In the genomic region with DNA sequence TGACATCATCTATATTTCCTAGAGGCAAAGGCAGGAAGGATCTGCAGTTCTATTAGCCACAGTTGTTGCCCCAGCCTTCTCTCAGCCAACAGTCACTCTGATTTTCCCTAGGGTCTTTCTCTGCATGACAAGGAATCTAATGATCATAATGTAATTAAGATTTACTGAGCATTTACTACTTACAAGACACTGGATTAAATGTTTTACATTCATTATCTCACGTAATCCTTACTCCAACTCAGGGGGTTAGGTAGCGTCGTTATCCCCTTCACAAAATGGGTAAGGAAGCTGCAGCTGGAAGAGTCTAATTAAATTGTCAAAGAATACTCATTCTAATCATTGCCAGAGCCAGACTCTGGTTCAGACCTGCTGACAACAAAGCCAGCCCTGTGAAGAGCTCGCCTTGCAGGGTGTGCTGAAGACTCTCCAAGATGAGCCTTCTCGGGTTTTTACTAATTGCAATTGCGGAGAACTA, we compare ENCODE assay signal across 10 mouse cellular contexts.
DNase-seq lines count a peak whose midpoint lies in the region; ATAC-seq and TF ChIP-seq lines count a peak whose summit lies in the region.
"Had no signal": no experiment of that assay in that cellular context is flagged by ENCODE, and none has a peak within 500 bp of the region (broad histone marks: within the 10 kb centered on the region; RNA-seq: fewer than 3 reads in every experiment).

No protein-coding gene starts in this region.

- ATAC-seq in forebrain, embryonic 15.5 days (replicated peaks): peak; percentile 76
- ATAC-seq in midbrain, embryonic 15.5 days (replicated peaks): peak; percentile 83

- no peak for TF ChIP-seq POLR2A in cerebellum, adult 2 months (IDR thresholded peaks at IDR 0.05; ENCODE audit: borderline replicate concordance, insufficient read depth, low read length)

- no peaks in the 10 kb centered on the region for H3K9me3 ChIP-seq in forebrain, embryonic 15.5 days
- no peaks in the 10 kb centered on the region for H3K9me3 ChIP-seq in midbrain, embryonic 15.5 days
- H3K9me3 ChIP-seq: limb, embryonic 12.5 days had no signal

- H3K27ac ChIP-seq in cerebellum, adult 2 months (ENCODE audit: insufficient read depth, low read length): peak overlapping the region; percentile 18; the same call in 1 of the 2 replicates
- peak overlapping the region; percentile 8 for H3K27ac ChIP-seq in forebrain, embryonic 15.5 days (replicated peaks)
- no peak overlapping the region for H3K27ac ChIP-seq in midbrain, embryonic 15.5 days
- H3K27ac ChIP-seq: limb, embryonic 12.5 days had no signal

- H3K36me3 ChIP-seq in forebrain, embryonic 15.5 days: no peaks in the 10 kb centered on the region
- no peaks in the 10 kb centered on the region for H3K36me3 ChIP-seq in midbrain, embryonic 15.5 days (replicated peaks)
- H3K36me3 ChIP-seq: limb, embryonic 12.5 days had no signal

- H3K9ac ChIP-seq in forebrain, embryonic 15.5 days (replicated peaks): no peak overlapping the region
- no peak overlapping the region for H3K9ac ChIP-seq in midbrain, embryonic 15.5 days
- H3K9ac ChIP-seq: limb, embryonic 12.5 days had no signal

- WGBS in cerebellum, adult 2 months: 60% methylated on average over 6 of the region's 6 CpGs
- WGBS in forebrain, embryonic 15.5 days: 6% methylated on average over 6 of the region's 6 CpGs
- WGBS in midbrain, embryonic 15.5 days: 19% methylated on average over 6 of the region's 6 CpGs

- no peak overlapping the region for H3K4me3 ChIP-seq in cerebellum, adult 2 months (replicated peaks; ENCODE audit: insufficient read depth, low read depth, low read length)
- no peak overlapping the region for H3K4me3 ChIP-seq in forebrain, embryonic 15.5 days
- H3K4me3 ChIP-seq in midbrain, embryonic 15.5 days: no peak overlapping the region
- H3K4me3 ChIP-seq: erythroblast, embryonic 14.5 days; limb, embryonic 12.5 days had no signal

- H3K4me1 ChIP-seq in cerebellum, adult 2 months (ENCODE audit: control insufficient read depth, insufficient read depth, low read length): peaks cover 11% of the 10 kb centered on the region; the same call in 1 of the 2 replicates
- H3K4me1 ChIP-seq in forebrain, embryonic 15.5 days: peaks cover 11% of the 10 kb centered on the region; the same call in 1 of the 2 replicates
- H3K4me1 ChIP-seq in midbrain, embryonic 15.5 days: peaks cover 7% of the 10 kb centered on the region

- no peaks in the 10 kb centered on the region for H3K27me3 ChIP-seq in cerebellum, adult 2 months (ENCODE audit: control insufficient read depth, insufficient read depth, low read length)
- no peaks in the 10 kb centered on the region for H3K27me3 ChIP-seq in forebrain, embryonic 15.5 days
- H3K27me3 ChIP-seq in midbrain, embryonic 15.5 days (replicated peaks): no peaks in the 10 kb centered on the region
- H3K27me3 ChIP-seq: limb, embryonic 12.5 days had no signal

- peak; percentile 27 to 29 for DNase-seq in cerebellum, adult 2 months
- peak; percentile 54 for DNase-seq in embryo, embryonic 10 days (ENCODE audit: low spot score)
- no peak for DNase-seq in heart, adult 9 months (ENCODE audit: low spot score in 2 of 2)
- no peak for DNase-seq in layer of hippocampus, postnatal 36 days
- DNase-seq in urinary bladder, postnatal 25 days (ENCODE audit: low spot score): no peak
- DNase-seq: heart, adult 11 months had no signal

- TF ChIP-seq CTCF in cerebellum, adult 2 months (IDR thresholded peaks at IDR 0.05; ENCODE audit: borderline replicate concordance, insufficient read depth, low read depth, low read length): no peak

- no peak overlapping the region for H3K4me2 ChIP-seq in forebrain, embryonic 15.5 days (replicated peaks)
- no peak overlapping the region for H3K4me2 ChIP-seq in midbrain, embryonic 15.5 days
- H3K4me2 ChIP-seq: limb, embryonic 12.5 days had no signal

Comparison
In these comparisons a context has a peak if more than half of its experiments do, and no peak if none do; other contexts are left out.
1. DNase-seq: peak in cerebellum, adult 2 months (2 of 2) and embryo, embryonic 10 days (single experiment); none in heart, adult 9 months (0 of 2), layer of hippocampus, postnatal 36 days (0 of 2) and urinary bladder, postnatal 25 days (single experiment).